Mouse (Mus musculus) A20 (cell line): Measurements from ENCODE around the gene Tub.

Experiments used
- DNase-seq: peaks from one replicate; pipeline ENCODE4 v3.0.0-alpha.2; 2011; ENCODE audit warnings: low read depth, low spot score

Tub gene

GRCm38 (mm10) chr7:108985934-108986708 is 36.0 kb downstream of the Tub start:
- DNase-seq: no peak

GRCm38 (mm10) chr7:108991207-108991606 is 41.1 kb downstream of the Tub start:
- DNase-seq: no peak

- DNase-seq: no peak
These were observed 43.1 kb downstream of the Tub start for GRCm38 (mm10) chr7:108993230-108993629.

DNA sequence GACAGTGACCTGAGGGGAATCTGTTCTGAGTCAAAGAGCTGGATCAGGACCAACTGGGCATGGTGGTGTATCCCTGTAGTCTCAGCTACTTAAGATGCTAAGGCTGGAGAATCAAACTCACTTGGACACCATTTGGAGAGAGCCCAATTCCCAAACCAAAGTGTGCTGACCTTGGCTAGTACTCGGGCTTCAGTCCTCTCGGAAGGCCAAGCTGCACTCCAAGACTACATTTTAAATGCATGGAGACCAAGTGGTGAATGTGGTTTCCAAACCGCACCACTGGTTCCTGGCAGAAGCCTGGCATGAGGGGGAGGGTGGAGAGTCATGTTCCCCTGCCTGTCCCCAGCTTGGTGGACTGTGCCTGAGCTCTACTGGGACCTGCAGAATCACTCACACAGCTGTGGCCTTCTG is 43.7 kb downstream of the Tub start:
- DNase-seq: no peak

GRCm38 (mm10) chr7:108996156-108996555 is 46.0 kb downstream of the Tub start:
- no peak for DNase-seq

DNA sequence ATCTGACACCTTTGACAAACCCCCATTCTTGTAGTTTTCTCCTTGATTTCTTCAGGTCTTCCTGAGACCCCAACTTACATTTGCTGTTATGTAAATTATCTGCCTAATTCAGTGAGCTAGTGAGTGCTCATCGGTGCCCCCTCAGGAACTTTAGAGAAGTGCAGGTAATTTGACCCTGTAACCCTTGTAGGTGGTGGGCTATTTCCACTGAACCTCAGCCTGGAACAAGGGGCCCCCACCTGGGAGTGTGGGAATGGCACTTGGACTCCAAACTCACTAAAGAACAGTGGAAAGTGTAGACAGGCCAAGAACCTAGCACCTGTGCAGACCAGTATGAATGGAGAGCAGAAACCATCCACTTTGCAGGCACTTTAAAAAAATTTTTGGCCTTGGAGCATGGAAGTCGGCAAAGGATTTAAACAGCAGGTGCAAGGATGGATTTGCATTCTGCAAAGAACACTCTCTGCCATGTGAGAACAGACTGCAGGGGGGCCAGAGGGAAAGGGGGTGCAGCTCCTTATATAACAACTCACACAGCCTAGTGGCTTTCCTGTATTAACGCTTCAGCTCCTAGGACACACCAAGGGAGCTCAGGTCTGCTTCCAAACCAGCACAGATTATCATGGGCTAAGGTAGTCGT is 50.3 kb downstream of the Tub start:
- peak; percentile 22 for DNase-seq

DNA sequence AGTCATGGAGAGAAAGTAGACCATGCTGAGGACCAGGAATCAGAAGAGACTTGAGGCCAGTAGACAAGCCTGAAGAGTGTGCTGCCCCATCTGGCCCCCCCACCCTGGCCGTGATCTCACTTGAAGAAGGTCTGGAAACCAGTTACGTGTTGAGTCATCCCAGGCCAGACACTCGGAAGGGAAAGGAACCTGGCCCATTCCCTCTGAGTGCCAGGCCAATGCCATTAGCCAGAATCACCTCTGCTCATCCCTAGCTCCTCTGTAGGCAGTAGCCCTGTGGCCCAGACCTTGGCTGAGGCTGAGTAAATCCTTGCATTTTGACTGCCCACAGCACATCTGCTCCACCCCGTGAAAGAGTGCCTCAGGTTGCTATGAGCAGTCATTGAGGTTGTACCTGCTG is 51.8 kb downstream of the Tub start:
- no peak for DNase-seq

DNA sequence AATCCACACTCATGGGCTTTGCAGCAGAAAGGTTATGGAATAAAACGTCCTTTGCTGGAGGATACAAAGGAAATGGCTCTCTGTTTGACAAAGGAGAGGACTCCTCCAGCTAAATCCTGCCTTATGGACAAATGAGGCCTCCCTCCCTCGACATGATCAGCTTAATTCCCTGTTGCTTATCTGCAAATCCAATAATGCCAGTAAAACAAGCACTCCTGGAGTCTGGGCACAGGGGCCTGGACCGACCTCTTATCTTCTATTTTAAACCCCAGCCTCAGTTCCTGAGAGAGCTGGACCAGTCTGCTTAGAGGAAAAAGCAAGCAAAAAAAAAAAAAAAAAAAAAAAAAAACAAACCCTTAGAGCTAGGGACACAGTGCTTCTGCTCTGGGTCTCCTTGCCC is 53.5 kb downstream of the Tub start:
- DNase-seq: no peak

GRCm38 (mm10) chr7:109009260-109009659 is 59.1 kb downstream of the Tub start:
- no peak for DNase-seq

GRCm38 (mm10) chr7:109010720-109011595 is 60.8 kb downstream of the Tub start:
- DNase-seq: no peak

- no peak for DNase-seq
These were observed 61.5 kb downstream of the Tub start for GRCm38 (mm10) chr7:109011596-109012180.

DNA sequence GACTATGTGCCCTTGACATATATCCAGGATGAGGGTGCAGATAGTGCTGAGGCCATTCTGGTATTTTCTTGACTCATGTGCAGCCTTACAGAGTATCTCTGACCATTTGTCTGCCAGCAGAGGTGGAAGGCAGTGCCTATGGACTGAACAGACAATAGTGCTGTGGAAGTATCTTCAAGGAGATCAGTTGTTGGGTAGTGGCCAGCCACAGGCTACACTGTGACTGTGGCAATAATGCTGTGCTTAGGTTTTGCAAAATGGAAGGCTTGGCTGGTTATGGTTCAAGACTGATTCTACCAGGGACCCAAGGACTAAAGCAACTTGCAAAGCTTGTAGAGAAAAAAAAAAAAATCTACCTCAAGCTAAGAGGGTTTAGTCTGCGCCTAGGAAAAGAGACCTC is 62.4 kb downstream of the Tub start:
- DNase-seq: no peak

DNA sequence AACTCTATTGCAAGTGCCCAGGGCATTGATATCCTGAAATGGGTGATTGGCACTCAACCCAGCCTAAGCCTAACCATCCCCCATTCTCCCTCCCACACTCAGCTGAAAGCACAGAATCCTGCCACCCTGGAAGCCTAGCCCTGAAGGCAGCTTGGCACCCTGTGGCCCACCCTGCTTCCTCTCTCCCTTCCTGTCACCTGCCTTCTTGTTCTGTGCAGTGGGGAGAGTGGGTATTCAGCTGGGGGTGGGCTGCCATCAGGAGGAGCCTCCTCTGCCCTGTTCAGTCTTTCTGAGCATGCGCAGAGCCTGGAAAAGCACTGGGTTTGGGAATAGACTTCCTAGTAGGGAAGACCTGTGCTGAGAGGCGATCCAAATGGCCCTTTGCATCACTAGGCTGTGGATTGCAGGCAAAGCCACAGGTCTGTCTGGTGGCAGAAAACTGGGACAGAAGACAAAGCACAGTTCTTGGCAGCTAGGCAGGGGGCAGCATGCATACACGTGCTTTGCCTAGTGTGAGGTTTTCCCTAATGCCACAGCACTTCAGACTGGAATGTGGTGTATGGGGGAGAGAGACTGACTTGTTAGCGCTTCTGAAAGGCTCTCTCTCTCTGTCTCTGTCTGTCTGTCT is 63.0 kb downstream of the Tub start:
- no peak for DNase-seq

- DNase-seq: no peak
These were observed 64.7 kb downstream of the Tub start for GRCm38 (mm10) chr7:109014851-109015250.

DNA sequence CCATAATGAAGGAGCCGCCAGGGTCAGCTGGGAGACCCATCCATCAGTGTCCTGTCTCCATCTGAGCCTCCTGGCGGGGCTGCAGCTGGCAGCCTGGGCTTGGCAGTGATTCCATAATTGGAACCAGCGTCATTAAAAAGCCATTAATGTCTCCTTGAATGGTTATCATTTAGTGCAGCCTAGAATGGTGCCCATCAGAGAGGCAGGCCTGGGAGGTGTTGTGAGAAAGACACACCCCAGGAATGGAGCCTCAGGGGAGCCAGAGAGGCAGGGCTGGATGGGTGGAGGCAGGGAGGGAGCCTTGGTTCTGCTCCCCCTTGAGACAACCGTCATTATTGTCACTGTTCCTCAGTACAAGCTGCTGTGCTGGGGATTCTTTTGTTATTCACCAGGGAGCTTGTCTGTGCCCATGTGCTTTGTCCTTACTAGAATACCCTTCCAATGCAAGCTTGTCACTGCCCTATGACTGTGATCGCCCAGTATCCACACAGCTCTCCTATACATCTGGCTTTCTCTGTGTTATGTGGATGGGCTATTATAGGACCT is 66.3 kb downstream of the Tub start:
- no peak for DNase-seq

- DNase-seq: peak; percentile 13
These were observed 69.1 kb downstream of the Tub start for GRCm38 (mm10) chr7:109019243-109019642.

- DNase-seq: peak; percentile 65
These were observed 71.3 kb downstream of the Tub start for GRCm38 (mm10) chr7:109021428-109021827.

GRCm38 (mm10) chr7:109025743-109026142 is 75.6 kb downstream of the Tub start:
- no peak for DNase-seq

DNA sequence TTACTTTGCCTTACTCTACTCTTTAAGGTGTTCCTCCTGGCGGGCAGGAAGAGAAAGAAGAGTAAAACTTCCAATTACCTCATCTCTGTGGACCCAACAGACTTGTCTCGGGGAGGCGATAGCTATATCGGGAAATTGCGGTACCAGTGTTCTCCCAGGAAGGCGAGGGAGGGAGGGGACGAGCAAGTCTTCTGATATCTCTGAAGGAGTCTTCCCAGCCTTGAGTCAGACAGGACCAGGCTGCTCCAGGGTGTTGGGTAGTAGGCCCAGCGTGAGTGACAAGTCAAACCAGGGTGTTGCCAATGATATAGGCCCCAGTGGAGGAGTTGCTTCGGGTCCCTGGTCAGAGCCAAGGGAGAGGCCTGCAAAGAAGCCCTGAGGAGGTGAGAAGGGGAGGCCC is 76.8 kb downstream of the Tub start:
- no peak for DNase-seq

GRCm38 (mm10) chr7:109027721-109028120 is 77.6 kb downstream of the Tub start:
- no peak for DNase-seq

GRCm38 (mm10) chr7:109028204-109028603 is 78.1 kb downstream of the Tub start:
- DNase-seq: peak; percentile 48
